Mouse (Mus musculus): ENCODE data around the gene Rint1.

- no peak for TF ChIP-seq JUND (IDR thresholded peaks at IDR 0.05; ENCODE audit: low read depth, low read length)
- TF ChIP-seq E2F4 (IDR thresholded peaks at IDR 0.05; ENCODE audit: borderline replicate concordance, low read depth, low read length), result no peak
- no peak for TF ChIP-seq ZC3H11A (IDR thresholded peaks at IDR 0.05; ENCODE audit: low read depth, low read length)
- no peak for TF ChIP-seq GABPA (IDR thresholded peaks at IDR 0.05; ENCODE audit: low read depth, low read length)
- TF ChIP-seq ZNF384 (IDR thresholded peaks at IDR 0.05; ENCODE audit: low read depth, low read length), result no peak
- no peak for TF ChIP-seq ETS1 (IDR thresholded peaks at IDR 0.05; ENCODE audit: low read depth, low read length)
- no peak for TF ChIP-seq CTCF (IDR thresholded peaks at IDR 0.05 in 2 of 3, conservative IDR thresholded peaks at IDR 0.05 in 1 of 3; ENCODE audit: control insufficient read depth in 1 of 3, insufficient read depth in 1 of 3, low read depth in 2 of 3, low read length in 3 of 3, poor library complexity in 1 of 3, severe bottlenecking in 1 of 3)
- 0 out of 2 replicates have a peak, but pooled peaks have one; percentile 12 for TF ChIP-seq POLR2AphosphoS2 (IDR thresholded peaks at IDR 0.05; ENCODE audit: low read length)
- no peak for TF ChIP-seq EP300 (IDR thresholded peaks at IDR 0.05; ENCODE audit: low read depth in 1 of 2, low read length in 2 of 2)
Observed at GRCm38 (mm10) chr5:23822306-23822705, 34.8 kb downstream of the Rint1 start.
